Mouse (Mus musculus) limb, embryonic 14.5 days (tissue): ENCODE data around the gene Olfr1100. TPM values are rescaled to one million over a fixed set of nuclear protein-coding genes. Genes with fewer than 3 reads are reported as not detected.

Experiments used
- ATAC-seq: fragments of 200-750 bp; cut with Nextera tagmentation; 2 replicates; pipeline ENCODE4 v1.8.0; 2017; ENCODE audit warnings: low read depth, moderate number of reproducible peaks, moderate TSS enrichment; ENCODE audit not compliant: low FRiP score
- DNase-seq: peaks from one replicate; pipeline ENCODE4 v3.0.0-alpha.2; 2015; ENCODE audit warnings: low spot score
- H3K27ac ChIP-seq: fragments of 300-500 bp; sonication (generic); replicated peaks from 2 replicates; pipeline ENCODE4 v1.5.1; 2014; ENCODE audit warnings: low read depth, mild to moderate bottlenecking, low read length, moderate library complexity, mixed read lengths
- H3K27me3 ChIP-seq: fragments of 300-500 bp; sonication (generic); 2 replicates; pipeline ENCODE4 v1.6.1; 2014; ENCODE audit warnings: low read length, mixed read lengths; ENCODE audit not compliant: control insufficient read depth, insufficient read depth
- H3K36me3 ChIP-seq: fragments of 300-500 bp; sonication (generic); 2 replicates; pipeline ENCODE4 v1.6.1; 2014; ENCODE audit warnings: mild to moderate bottlenecking, low read length, moderate library complexity, mixed read lengths; ENCODE audit not compliant: control insufficient read depth, insufficient read depth
- H3K4me1 ChIP-seq: fragments of 300-500 bp; sonication (generic); 2 replicates; pipeline ENCODE4 v1.6.1; 2014; ENCODE audit warnings: antibody characterized with exemption, low read length, mixed read lengths; ENCODE audit not compliant: control insufficient read depth, insufficient read depth
- H3K4me2 ChIP-seq: fragments of 300-500 bp; sonication (generic); replicated peaks from 2 replicates; pipeline ENCODE4 v1.6.1; 2014; ENCODE audit warnings: low read depth, mild to moderate bottlenecking, low read length, moderate library complexity; ENCODE audit not compliant: severe bottlenecking
- H3K4me3 ChIP-seq: fragments of 300-500 bp; sonication (generic); replicated peaks from 2 replicates; pipeline ENCODE4 v1.5.1; 2014; ENCODE audit warnings: low read length
- H3K9ac ChIP-seq: fragments of 300-500 bp; sonication (generic); 2 replicates; pipeline ENCODE4 v1.6.1; 2014; ENCODE audit warnings: mild to moderate bottlenecking, low read depth, low read length, moderate library complexity; ENCODE audit not compliant: severe bottlenecking
- H3K9me3 ChIP-seq: fragments of 300-500 bp; sonication (generic); 2 replicates; pipeline ENCODE4 v1.6.1; 2016; ENCODE audit warnings: low read length; ENCODE audit not compliant: control insufficient read depth
- POLR2A ChIP-seq: fragments of 200-500 bp; IDR thresholded peaks from 2 replicates; pipeline ENCODE4 v1.8.0; 2012; ENCODE audit warnings: inconsistent platforms, mild to moderate bottlenecking, moderate library complexity, borderline replicate concordance; ENCODE audit not compliant: insufficient read depth, insufficient read length; ENCODE audit errors: extremely low read depth
- polyA plus RNA-seq, 2 experiments: library from polyadenylated mRNA; depleted of rRNA in 1 of 2; stranded (reverse) in 1 of 2; unstranded in 1 of 2; fragments of >200 nt; fragmentation: Nextera tagmentation in 1 of 2; extraction: Ambion mirVana in 1 of 2; gene quantifications; 2 replicates each; pipeline versions ENCODE4 v1.2.1 to v1.2.3; 2012 to 2014

The Olfr1100 gene
- polyA plus RNA-seq, 2 experiments = not detected

DNA sequence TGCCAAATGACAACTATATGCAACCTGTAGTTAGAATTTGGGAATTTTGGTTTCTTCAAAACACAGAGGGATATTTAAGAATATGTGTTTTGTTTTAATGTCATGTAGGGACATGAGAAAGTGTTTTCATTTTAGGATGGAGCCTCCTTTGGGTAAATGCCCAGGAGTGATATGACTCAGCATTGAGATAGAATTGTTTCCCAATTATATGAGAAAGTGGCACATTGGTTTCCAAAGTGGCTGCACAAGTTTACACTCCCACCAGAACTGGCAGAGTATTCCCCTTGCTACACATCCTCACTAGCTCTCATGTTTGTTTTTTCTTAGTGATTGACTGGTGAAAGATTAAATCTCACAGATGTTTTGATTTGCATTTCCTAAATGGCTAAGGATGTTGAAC lies 53.2 kb downstream of the Olfr1100 start:
- no peak for DNase-seq
- Histone ChIP-seq H3K4me2 (no peak overlapping the region), H3K4me1 (no peaks in the 10 kb centered on the region), H3K9me3 (no peaks in the 10 kb centered on the region), H3K4me3 (no peak overlapping the region), H3K36me3 (no peaks in the 10 kb centered on the region), H3K9ac (no peak overlapping the region), H3K27ac (no peak overlapping the region), H3K27me3 (no peaks in the 10 kb centered on the region)
- ATAC-seq = no peak
- no peak for TF ChIP-seq POLR2A

Other genes with a start within 250 kb of the Olfr1100 start
- gene Olfr1089, start 246.3 kb downstream of the Olfr1100 start, polyA plus RNA-seq (2012; rRNA removed) = not detected in 2 replicates
- not detected in 2 replicates for gene Olfr1089, start 246.3 kb downstream of the Olfr1100 start, polyA plus RNA-seq (2014; fragmentation: Nextera tagmentation; extraction: Ambion mirVana)
- gene Olfr1090, start 221.0 kb downstream of the Olfr1100 start, polyA plus RNA-seq (2012; rRNA removed) = not detected in 2 replicates
- gene Olfr1090, start 221.0 kb downstream of the Olfr1100 start, polyA plus RNA-seq (2014; fragmentation: Nextera tagmentation; extraction: Ambion mirVana) = not detected in 2 replicates
- gene Olfr1093, start 197.5 kb downstream of the Olfr1100 start, polyA plus RNA-seq (2012; rRNA removed) = not detected in 2 replicates
- not detected in 2 replicates for gene Olfr1093, start 197.5 kb downstream of the Olfr1100 start, polyA plus RNA-seq (2014; fragmentation: Nextera tagmentation; extraction: Ambion mirVana)
- not detected in 2 replicates for gene Olfr141, start 169.9 kb downstream of the Olfr1100 start, polyA plus RNA-seq (2012; rRNA removed)
- not detected in 2 replicates for gene Olfr141, start 169.9 kb downstream of the Olfr1100 start, polyA plus RNA-seq (2014; fragmentation: Nextera tagmentation; extraction: Ambion mirVana)
- not detected in 2 replicates for gene Olfr1094, start 155.3 kb downstream of the Olfr1100 start, polyA plus RNA-seq (2012; rRNA removed)
- gene Olfr1094, start 155.3 kb downstream of the Olfr1100 start, polyA plus RNA-seq (2014; fragmentation: Nextera tagmentation; extraction: Ambion mirVana) = not detected in 2 replicates
- not detected in 2 replicates for gene Olfr1095, start 128.3 kb downstream of the Olfr1100 start, polyA plus RNA-seq (2012; rRNA removed)
- gene Olfr1095, start 128.3 kb downstream of the Olfr1100 start, polyA plus RNA-seq (2014; fragmentation: Nextera tagmentation; extraction: Ambion mirVana) = not detected in 2 replicates
- not detected in 2 replicates for gene Gm13723, start 105.2 kb downstream of the Olfr1100 start, polyA plus RNA-seq (2012; rRNA removed)
- not detected in 2 replicates for gene Gm13723, start 105.2 kb downstream of the Olfr1100 start, polyA plus RNA-seq (2014; fragmentation: Nextera tagmentation; extraction: Ambion mirVana)
- gene Olfr1097, start 87.7 kb downstream of the Olfr1100 start, polyA plus RNA-seq (2012; rRNA removed) = not detected in 2 replicates
- gene Olfr1097, start 87.7 kb downstream of the Olfr1100 start, polyA plus RNA-seq (2014; fragmentation: Nextera tagmentation; extraction: Ambion mirVana) = not detected in 2 replicates
- gene Olfr1098, start 55.4 kb downstream of the Olfr1100 start, polyA plus RNA-seq (2012; rRNA removed) = not detected in 2 replicates
- not detected in 2 replicates for gene Olfr1098, start 55.4 kb downstream of the Olfr1100 start, polyA plus RNA-seq (2014; fragmentation: Nextera tagmentation; extraction: Ambion mirVana)
- not detected in 2 replicates for gene Olfr1099, start 19.3 kb downstream of the Olfr1100 start, polyA plus RNA-seq (2012; rRNA removed)
- gene Olfr1099, start 19.3 kb downstream of the Olfr1100 start, polyA plus RNA-seq (2014; fragmentation: Nextera tagmentation; extraction: Ambion mirVana) = not detected in 2 replicates
- not detected in 2 replicates for gene Olfr1101, start 11.3 kb upstream of the Olfr1100 start, polyA plus RNA-seq (2012; rRNA removed)
- not detected in 2 replicates for gene Olfr1101, start 11.3 kb upstream of the Olfr1100 start, polyA plus RNA-seq (2014; fragmentation: Nextera tagmentation; extraction: Ambion mirVana)
- gene Olfr1102, start 18.4 kb upstream of the Olfr1100 start, polyA plus RNA-seq (2012; rRNA removed) = not detected in 2 replicates
- not detected in 2 replicates for gene Olfr1102, start 18.4 kb upstream of the Olfr1100 start, polyA plus RNA-seq (2014; fragmentation: Nextera tagmentation; extraction: Ambion mirVana)
- gene Olfr1104, start 47.1 kb upstream of the Olfr1100 start, polyA plus RNA-seq (2012; rRNA removed) = not detected in 2 replicates
- not detected in 2 replicates for gene Olfr1104, start 47.1 kb upstream of the Olfr1100 start, polyA plus RNA-seq (2014; fragmentation: Nextera tagmentation; extraction: Ambion mirVana)
- gene Olfr1105, start 56.6 kb upstream of the Olfr1100 start, polyA plus RNA-seq (2012; rRNA removed) = not detected in 2 replicates
- not detected in 2 replicates for gene Olfr1105, start 56.6 kb upstream of the Olfr1100 start, polyA plus RNA-seq (2014; fragmentation: Nextera tagmentation; extraction: Ambion mirVana)
- gene Olfr1106, start 72.3 kb upstream of the Olfr1100 start, polyA plus RNA-seq (2012; rRNA removed) = not detected in 2 replicates
- gene Olfr1106, start 72.3 kb upstream of the Olfr1100 start, polyA plus RNA-seq (2014; fragmentation: Nextera tagmentation; extraction: Ambion mirVana) = not detected in 2 replicates
- gene Olfr1107, start 95.9 kb upstream of the Olfr1100 start, polyA plus RNA-seq (2012; rRNA removed) = not detected in 2 replicates
- gene Olfr1107, start 95.9 kb upstream of the Olfr1100 start, polyA plus RNA-seq (2014; fragmentation: Nextera tagmentation; extraction: Ambion mirVana) = not detected in 2 replicates
- gene Olfr1109, start 116.1 kb upstream of the Olfr1100 start, polyA plus RNA-seq (2012; rRNA removed) = not detected in 2 replicates
- gene Olfr1109, start 116.1 kb upstream of the Olfr1100 start, polyA plus RNA-seq (2014; fragmentation: Nextera tagmentation; extraction: Ambion mirVana) = not detected in 2 replicates
- gene Olfr259, start 134.6 kb upstream of the Olfr1100 start, polyA plus RNA-seq (2012; rRNA removed) = not detected in 2 replicates
- not detected in 2 replicates for gene Olfr259, start 134.6 kb upstream of the Olfr1100 start, polyA plus RNA-seq (2014; fragmentation: Nextera tagmentation; extraction: Ambion mirVana)
- not detected in 2 replicates for gene Olfr1110, start 160.3 kb upstream of the Olfr1100 start, polyA plus RNA-seq (2012; rRNA removed)
- gene Olfr1110, start 160.3 kb upstream of the Olfr1100 start, polyA plus RNA-seq (2014; fragmentation: Nextera tagmentation; extraction: Ambion mirVana) = not detected in 2 replicates
- not detected in 2 replicates for gene Olfr1111, start 172.7 kb upstream of the Olfr1100 start, polyA plus RNA-seq (2012; rRNA removed)
- gene Olfr1111, start 172.7 kb upstream of the Olfr1100 start, polyA plus RNA-seq (2014; fragmentation: Nextera tagmentation; extraction: Ambion mirVana) = not detected in 2 replicates
- not detected in 2 replicates for gene Olfr1112, start 207.8 kb upstream of the Olfr1100 start, polyA plus RNA-seq (2012; rRNA removed)
- gene Olfr1112, start 207.8 kb upstream of the Olfr1100 start, polyA plus RNA-seq (2014; fragmentation: Nextera tagmentation; extraction: Ambion mirVana) = not detected in 2 replicates
- gene Olfr1113, start 229.0 kb upstream of the Olfr1100 start, polyA plus RNA-seq (2012; rRNA removed) = not detected in 2 replicates
- not detected in 2 replicates for gene Olfr1113, start 229.0 kb upstream of the Olfr1100 start, polyA plus RNA-seq (2014; fragmentation: Nextera tagmentation; extraction: Ambion mirVana)